Mouse (Mus musculus): ENCODE data around the gene Rfc4. TPM values are rescaled to one million over a fixed set of nuclear protein-coding genes. Genes with fewer than 3 reads are reported as not detected.
"Not testable (repeated sequence)": the region's sequence is repeated elsewhere in the genome, so short reads cannot be mapped to it uniquely, and the experiment has no call there.

The Rfc4 gene
- polyA plus RNA-seq, 1 experiment from 2014 or later = 86.0 TPM

DNA sequence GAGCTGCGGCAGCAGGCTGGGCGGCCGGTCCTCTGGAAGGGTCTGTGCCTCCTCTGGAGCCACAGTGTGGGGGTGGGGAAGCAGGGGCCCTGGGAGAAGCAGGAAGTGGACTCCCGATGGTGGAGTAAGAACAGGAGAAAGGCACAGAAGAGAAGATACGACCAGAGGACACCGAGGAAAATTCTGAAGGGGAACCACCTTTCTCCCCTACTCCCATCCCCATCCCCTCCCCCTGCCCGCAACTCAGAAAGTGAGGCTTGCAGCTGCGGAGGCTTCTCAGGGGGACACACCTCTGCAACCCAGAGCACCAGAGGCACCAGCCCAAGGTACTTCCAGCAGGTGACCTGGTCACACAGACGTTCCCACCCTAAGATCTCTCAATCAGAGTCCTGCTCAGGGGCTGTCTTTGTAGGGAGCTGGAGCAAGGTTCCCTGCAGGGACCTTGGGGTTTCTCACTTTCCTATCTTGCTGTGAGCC lies 27.4 kb downstream of the Rfc4 start:
- H3K27ac ChIP-seq (replicated peaks) = no peak overlapping the region
- peak overlapping the region; percentile 41 for H3K4me2 ChIP-seq (replicated peaks)
- WGBS = 2% methylated on average over 9 of the region's 9 CpGs
- H3K36me3 ChIP-seq = no peaks in the 10 kb centered on the region
- no peak; the same call in 1 of the 2 replicates for ATAC-seq (ENCODE audit: insufficient number of reproducible peaks, low FRiP score, low TSS enrichment, low read depth)
- H3K4me3 ChIP-seq (replicated peaks) = peak overlapping the region; percentile 27
- H3K27me3 ChIP-seq = no peaks in the 10 kb centered on the region
- H3K4me1 ChIP-seq = peaks cover 8% of the 10 kb centered on the region; the same call in 1 of the 2 replicates
- no peaks in the 10 kb centered on the region for H3K9me3 ChIP-seq (replicated peaks)
- H3K9ac ChIP-seq = peak overlapping the region; percentile 7; the same call in 1 of the 2 replicates

DNA sequence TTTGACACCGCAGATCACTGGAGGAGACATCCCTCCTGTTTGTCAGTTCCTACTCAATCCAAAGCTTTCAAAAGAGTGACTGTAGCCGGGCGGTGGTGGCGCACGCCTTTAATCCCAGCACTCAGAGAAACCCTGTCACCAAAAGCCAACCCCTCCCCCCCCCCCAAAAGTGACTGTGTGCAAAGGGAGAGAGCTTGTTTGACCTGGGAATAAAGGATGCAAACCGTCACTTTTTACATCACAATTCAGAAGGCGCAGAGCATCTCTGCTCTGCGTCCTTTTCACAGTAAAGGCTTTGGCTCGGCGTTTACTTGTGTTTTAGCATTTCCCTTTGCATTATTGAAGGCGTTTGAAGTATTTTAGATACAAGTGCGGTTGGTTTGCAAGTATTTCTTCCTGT lies 27.9 kb downstream of the Rfc4 start:
- H3K4me2 ChIP-seq (replicated peaks) = peak overlapping the region; percentile 41
- H3K4me3 ChIP-seq (replicated peaks) = peak overlapping the region; percentile 27
- H3K9me3 ChIP-seq (replicated peaks) = no peaks in the 10 kb centered on the region
- WGBS = 10% methylated on average over 12 of the region's 12 CpGs
- H3K9ac ChIP-seq = no peak overlapping the region
- no peaks in the 10 kb centered on the region for H3K27me3 ChIP-seq
- no peak for ATAC-seq (ENCODE audit: insufficient number of reproducible peaks, low FRiP score, low TSS enrichment, low read depth)
- no peak overlapping the region for H3K27ac ChIP-seq (replicated peaks)
- peaks cover 8% of the 10 kb centered on the region; the same call in 1 of the 2 replicates for H3K4me1 ChIP-seq
- H3K36me3 ChIP-seq = no peaks in the 10 kb centered on the region

DNA sequence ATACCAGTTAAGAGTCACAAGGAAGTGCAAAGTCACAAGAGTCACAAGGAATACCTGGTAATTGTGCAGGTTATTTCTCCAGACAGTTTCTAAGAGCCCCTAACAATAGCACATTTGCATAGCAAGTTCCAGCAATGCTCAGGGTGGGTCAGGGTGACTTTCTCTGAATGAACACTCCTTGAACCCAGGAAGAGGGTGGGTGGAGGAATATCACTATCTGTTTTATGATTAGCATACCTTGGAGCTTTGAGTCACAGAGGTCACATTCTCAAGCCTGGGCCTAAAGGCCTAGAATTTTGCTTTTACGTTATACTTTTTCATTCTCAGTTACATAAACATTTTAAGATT lies 29.5 kb downstream of the Rfc4 start:
- 98% methylated on average over 1 of the region's 1 CpGs for WGBS
- H3K27me3 ChIP-seq; H3K27ac ChIP-seq (replicated peaks); H3K4me3 ChIP-seq (replicated peaks); ATAC-seq (ENCODE audit: insufficient number of reproducible peaks, low FRiP score, low TSS enrichment, low read depth); H3K4me2 ChIP-seq (replicated peaks); H3K9me3 ChIP-seq (replicated peaks); H3K36me3 ChIP-seq; H3K4me1 ChIP-seq; H3K9ac ChIP-seq: not testable (repeated sequence)

DNA sequence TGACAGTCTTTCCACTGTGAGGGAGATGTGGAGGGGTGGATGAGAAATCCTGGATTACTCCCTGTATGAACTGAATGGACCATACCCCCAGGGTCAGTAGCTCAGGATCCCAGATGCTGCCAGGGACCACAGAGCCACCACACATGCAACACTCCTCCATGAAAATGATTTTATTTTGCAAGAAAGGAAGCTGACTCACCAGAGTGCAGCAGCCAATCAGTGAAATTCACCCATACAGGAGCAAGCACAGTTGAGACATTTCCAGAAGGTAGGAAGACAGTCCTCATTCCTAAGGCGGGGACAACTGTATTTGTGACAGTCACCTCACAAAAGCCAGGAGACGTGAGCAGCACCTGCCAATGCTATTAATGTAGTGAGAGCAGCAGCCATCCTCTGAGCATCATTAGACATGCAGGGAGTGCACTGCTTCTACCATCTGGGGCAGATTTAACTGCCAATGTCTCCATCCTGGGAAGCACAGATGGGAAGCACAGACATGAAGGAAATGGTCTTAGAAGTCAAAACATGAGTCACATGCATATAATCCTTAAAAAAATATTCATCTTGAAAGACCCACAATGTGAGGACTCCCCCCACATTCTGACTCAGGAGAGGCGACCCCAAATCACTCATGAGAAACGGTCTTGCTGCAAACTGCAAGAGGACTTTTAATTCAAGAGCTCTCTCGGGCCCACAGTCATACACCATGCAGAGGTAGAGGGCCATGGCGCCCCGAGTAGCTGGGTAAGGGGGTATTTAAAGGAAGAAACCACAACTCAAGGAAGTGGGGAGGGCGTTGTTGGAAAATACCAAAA lies 30.0 kb downstream of the Rfc4 start:
- H3K36me3 ChIP-seq; H3K4me1 ChIP-seq; H3K27ac ChIP-seq (replicated peaks); H3K9me3 ChIP-seq (replicated peaks); H3K9ac ChIP-seq; H3K27me3 ChIP-seq; ATAC-seq (ENCODE audit: insufficient number of reproducible peaks, low FRiP score, low TSS enrichment, low read depth); H3K4me2 ChIP-seq (replicated peaks); H3K4me3 ChIP-seq (replicated peaks): not testable (repeated sequence)
- WGBS = 72% methylated on average over 8 of the region's 8 CpGs

DNA sequence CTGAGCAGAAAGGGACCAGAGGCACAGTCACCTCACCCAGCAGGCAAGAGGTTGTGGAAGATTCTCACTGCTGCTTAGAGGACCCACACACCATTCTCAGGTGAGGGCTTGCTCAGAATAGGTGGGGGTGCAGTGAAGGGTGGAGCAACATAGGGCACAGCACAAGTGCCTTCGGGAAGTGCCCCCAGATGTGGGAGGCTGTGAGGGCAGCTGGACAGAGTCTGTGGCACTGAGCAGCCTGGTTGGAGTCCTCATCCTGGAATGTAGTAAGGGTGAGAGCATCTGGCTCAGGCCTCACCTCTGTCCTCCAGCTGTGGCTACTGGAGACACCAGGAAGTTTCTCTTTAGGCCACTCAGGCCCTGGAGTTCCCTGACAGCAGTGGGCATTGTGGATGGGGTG lies 30.7 kb downstream of the Rfc4 start:
- not testable (repeated sequence) for H3K4me2 ChIP-seq (replicated peaks); H3K9ac ChIP-seq; ATAC-seq (ENCODE audit: insufficient number of reproducible peaks, low FRiP score, low TSS enrichment, low read depth); H3K36me3 ChIP-seq; H3K27me3 ChIP-seq; H3K4me3 ChIP-seq (replicated peaks); H3K9me3 ChIP-seq (replicated peaks); H3K4me1 ChIP-seq; H3K27ac ChIP-seq (replicated peaks)
- WGBS = 83% methylated on average over 1 of the region's 1 CpGs

DNA sequence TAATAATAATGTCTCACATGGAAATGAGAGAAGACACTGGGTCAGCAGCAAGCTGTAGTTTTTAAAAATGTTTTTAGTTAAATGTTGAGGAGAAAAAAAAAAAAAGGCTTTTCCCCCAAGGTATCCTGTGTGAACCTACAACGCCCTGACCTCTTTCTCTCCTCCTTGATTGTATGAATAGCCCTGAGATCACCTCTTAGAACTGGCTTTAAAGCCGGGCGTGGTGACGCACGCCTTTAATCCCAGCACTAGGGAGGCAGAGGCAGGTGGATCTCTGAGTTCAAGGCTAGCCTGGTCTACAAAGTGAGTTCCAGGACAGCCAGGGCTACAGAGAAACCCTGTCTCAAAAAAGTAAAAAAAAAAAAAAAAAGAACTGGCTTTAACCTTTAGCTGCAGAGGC lies 32.0 kb downstream of the Rfc4 start:
- not testable (repeated sequence) for H3K4me3 ChIP-seq (replicated peaks); H3K9ac ChIP-seq; ATAC-seq (ENCODE audit: insufficient number of reproducible peaks, low FRiP score, low TSS enrichment, low read depth); H3K27ac ChIP-seq (replicated peaks); H3K4me2 ChIP-seq (replicated peaks); H3K27me3 ChIP-seq; H3K4me1 ChIP-seq; H3K9me3 ChIP-seq (replicated peaks); H3K36me3 ChIP-seq
- WGBS = 91% methylated on average over 5 of the region's 5 CpGs

DNA sequence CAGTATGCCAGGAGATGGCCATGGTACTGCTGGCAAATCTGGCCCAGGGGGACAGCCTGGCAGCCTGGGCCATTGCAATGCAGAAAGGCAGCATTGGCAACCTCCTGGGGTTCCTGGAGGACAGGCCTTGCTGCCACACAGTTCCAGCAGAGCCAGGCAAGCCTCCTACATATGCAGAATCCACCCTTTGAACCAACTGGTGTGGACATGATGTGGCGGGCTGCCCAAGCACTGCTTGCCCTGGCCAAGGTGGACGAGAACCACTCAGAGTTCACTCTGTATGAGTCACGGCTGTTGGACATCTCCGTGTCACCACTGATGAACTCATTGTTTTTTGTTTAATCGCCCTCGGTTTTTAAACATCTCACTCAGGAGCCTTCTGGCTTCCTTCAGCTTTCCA lies 33.4 kb downstream of the Rfc4 start:
- no peak for ATAC-seq (ENCODE audit: insufficient number of reproducible peaks, low FRiP score, low TSS enrichment, low read depth)
- WGBS = 93% methylated on average over 6 of the region's 6 CpGs

DNA sequence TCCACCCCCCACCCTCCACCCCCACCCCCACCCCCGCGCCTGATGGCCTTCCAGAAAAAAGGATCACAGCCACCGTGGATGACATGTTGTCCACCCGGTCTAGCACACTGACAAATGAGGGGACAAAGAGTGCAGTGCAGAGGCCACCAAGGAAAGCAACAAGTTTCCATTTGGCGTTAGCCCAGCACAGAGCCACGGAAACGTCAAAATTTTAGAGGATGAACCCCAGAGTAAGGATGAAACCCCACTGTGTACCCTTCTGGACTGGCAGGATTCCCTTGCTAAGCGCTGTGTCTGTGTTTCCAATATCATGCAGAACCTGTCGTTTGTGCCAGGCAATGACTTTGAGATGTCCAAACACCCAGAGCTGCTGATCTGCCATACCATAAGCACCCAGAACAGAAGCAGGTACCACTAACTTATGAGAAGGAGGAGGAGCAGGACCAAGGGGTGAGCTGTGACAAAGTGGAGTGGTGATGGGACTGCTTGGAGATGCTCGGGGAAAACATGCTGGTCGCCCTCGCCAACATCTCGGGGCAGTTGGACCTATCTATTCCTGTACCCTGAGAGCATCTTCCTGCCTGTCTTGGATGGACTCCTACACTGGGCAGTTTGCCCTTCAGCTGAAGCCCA lies 34.1 kb downstream of the Rfc4 start:
- 77% methylated on average over 13 of the region's 13 CpGs for WGBS
- ATAC-seq (ENCODE audit: insufficient number of reproducible peaks, low FRiP score, low TSS enrichment, low read depth) = no peak
- Histone ChIP-seq H3K4me2 (replicated peaks) (no peak overlapping the region), H3K27me3 (no peaks in the 10 kb centered on the region), H3K4me1 (no peaks in the 10 kb centered on the region), H3K9ac (no peak overlapping the region), H3K27ac (replicated peaks) (no peak overlapping the region), H3K4me3 (replicated peaks) (no peak overlapping the region), H3K36me3 (no peaks in the 10 kb centered on the region), H3K9me3 (replicated peaks) (no peaks in the 10 kb centered on the region)

More for the DNA sequence above, 33.4 kb downstream of the Rfc4 start:
- no peak overlapping the region for H3K9ac ChIP-seq
- no peak overlapping the region for H3K4me2 ChIP-seq (replicated peaks)
- no peaks in the 10 kb centered on the region for H3K4me1 ChIP-seq
- no peaks in the 10 kb centered on the region for H3K36me3 ChIP-seq
- no peak overlapping the region for H3K27ac ChIP-seq (replicated peaks)
- H3K27me3 ChIP-seq = no peaks in the 10 kb centered on the region
- H3K9me3 ChIP-seq (replicated peaks) = no peaks in the 10 kb centered on the region
- no peak overlapping the region for H3K4me3 ChIP-seq (replicated peaks)

DNA sequence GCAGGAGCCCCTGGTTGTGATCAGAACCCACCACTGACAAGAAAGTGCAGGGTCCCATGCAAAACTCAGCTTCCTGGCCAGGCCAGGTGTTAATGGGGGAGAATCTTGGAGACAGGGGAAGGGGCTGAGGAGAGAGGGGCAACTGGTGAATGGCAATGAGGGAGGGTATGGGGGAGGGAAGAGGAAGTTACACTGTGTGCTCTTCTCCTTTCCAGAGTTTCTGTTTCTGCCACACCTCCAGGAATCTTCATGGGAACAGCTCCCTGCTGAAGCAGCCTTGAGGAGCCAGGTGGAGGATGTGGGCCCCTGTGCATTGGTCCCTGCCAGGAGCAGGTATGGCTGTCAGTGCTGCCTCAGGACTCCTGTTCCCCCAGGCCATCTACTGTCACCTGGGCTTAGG lies 36.2 kb downstream of the Rfc4 start:
- H3K27me3 ChIP-seq = not testable (repeated sequence)

DNA sequence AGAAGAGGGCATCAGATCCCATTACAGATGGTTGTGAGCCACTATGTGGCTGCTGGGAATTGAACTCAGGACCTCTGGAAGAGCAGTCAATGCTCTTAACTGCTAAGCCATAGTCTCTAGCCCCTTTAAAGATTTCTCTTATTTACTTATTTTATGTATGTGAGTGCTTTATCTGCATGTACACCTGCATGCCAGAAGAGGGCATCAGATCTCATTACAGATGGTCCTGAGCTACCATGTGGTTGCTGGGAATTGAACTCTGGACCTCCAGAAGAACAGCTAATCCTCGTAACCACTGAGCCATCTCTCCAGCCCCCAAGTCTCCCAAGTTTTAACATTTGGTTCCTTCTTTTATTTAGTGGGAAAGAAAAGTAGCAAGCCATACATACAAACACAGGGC lies 39.0 kb downstream of the Rfc4 start:
- not testable (repeated sequence) for H3K4me1 ChIP-seq; ATAC-seq (ENCODE audit: insufficient number of reproducible peaks, low FRiP score, low TSS enrichment, low read depth); H3K27ac ChIP-seq (replicated peaks); H3K9ac ChIP-seq; H3K4me3 ChIP-seq (replicated peaks); H3K9me3 ChIP-seq (replicated peaks); H3K36me3 ChIP-seq; H3K4me2 ChIP-seq (replicated peaks); H3K27me3 ChIP-seq
- WGBS = 89% methylated on average over 1 of the region's 1 CpGs

More for the DNA sequence above, 36.2 kb downstream of the Rfc4 start:
- not testable (repeated sequence) for H3K36me3 ChIP-seq; H3K27ac ChIP-seq (replicated peaks); H3K9ac ChIP-seq; H3K9me3 ChIP-seq (replicated peaks); ATAC-seq (ENCODE audit: insufficient number of reproducible peaks, low FRiP score, low TSS enrichment, low read depth); H3K4me1 ChIP-seq; H3K4me3 ChIP-seq (replicated peaks); H3K4me2 ChIP-seq (replicated peaks)

DNA sequence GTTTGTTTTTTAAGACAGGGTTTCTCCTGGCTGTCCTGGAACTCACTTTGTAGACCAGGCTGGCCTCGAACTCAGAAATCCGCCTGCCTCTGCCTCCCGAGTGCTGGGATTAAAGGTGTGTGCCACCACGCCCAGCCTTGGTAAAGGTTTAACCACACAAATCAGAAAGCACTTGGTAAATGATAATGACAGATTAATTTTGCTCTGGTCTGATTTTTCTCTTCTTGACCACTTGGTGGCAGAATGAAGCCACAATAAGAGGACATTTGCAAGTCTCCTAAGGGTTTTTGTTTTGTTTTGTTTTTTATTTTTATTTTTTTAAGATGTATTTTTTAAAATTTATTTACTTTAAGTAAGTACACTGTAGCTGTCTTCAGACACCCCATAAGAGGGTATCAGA lies 39.8 kb downstream of the Rfc4 start:
- H3K4me2 ChIP-seq (replicated peaks); H3K4me3 ChIP-seq (replicated peaks); H3K27ac ChIP-seq (replicated peaks); H3K9ac ChIP-seq; H3K4me1 ChIP-seq; ATAC-seq (ENCODE audit: insufficient number of reproducible peaks, low FRiP score, low TSS enrichment, low read depth); H3K36me3 ChIP-seq; H3K9me3 ChIP-seq (replicated peaks); H3K27me3 ChIP-seq: not testable (repeated sequence)
- 48% methylated on average over 4 of the region's 4 CpGs for WGBS

DNA sequence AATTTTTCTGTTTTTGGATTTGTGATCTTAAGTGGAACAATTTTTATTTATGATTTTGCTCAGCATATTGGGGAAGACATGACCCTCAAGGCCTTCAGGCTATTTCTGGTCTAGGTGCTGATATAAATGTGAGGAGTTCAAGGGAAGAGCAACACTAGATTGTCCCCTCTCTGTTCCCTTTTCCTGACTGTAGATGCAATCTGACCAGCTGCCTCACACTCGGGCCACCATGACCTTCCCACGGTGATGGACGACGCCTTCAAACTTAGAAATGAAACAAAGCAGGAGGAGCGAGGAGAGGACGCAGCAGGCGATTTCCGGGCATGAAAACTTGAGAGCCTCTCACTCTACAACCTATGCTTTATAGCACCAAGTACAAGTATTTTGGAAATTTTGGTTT lies 40.4 kb downstream of the Rfc4 start:
- ATAC-seq (ENCODE audit: insufficient number of reproducible peaks, low FRiP score, low TSS enrichment, low read depth) = not testable (repeated sequence)
- 80% methylated on average over 8 of the region's 8 CpGs for WGBS

More for the DNA sequence above, 40.4 kb downstream of the Rfc4 start:
- H3K27ac ChIP-seq (replicated peaks); H3K9me3 ChIP-seq (replicated peaks); H3K4me2 ChIP-seq (replicated peaks); H3K27me3 ChIP-seq; H3K4me1 ChIP-seq; H3K4me3 ChIP-seq (replicated peaks); H3K9ac ChIP-seq; H3K36me3 ChIP-seq: not testable (repeated sequence)

Measured in embryonic facial prominence, embryonic 15.5 days (tissue).